Mouse (Mus musculus): Measurements from ENCODE around the gene Pi4k2a.

- no peak for TF ChIP-seq CTCF (IDR thresholded peaks at IDR 0.05; ENCODE audit: borderline replicate concordance, extremely low read depth, insufficient read depth, insufficient read length)
- TF ChIP-seq POLR2A (IDR thresholded peaks at IDR 0.05; ENCODE audit: borderline replicate concordance, extremely low read depth, insufficient read depth, insufficient read length, poor library complexity, severe bottlenecking), result no peak
Measured at GRCm38 (mm10) chr19:42056719-42057409, 33.4 kb upstream of the Pi4k2a start.
